Mouse (Mus musculus): ENCODE results near the gene Ptprg. TPM values are rescaled to one million over a fixed set of nuclear protein-coding genes. Genes with fewer than 3 reads are reported as not detected.

The Ptprg gene
- polyA plus RNA-seq, 1 experiment, result 31.6 TPM

- no peak overlapping the region for H3K27ac ChIP-seq (replicated peaks; ENCODE audit: low read depth, low read length)
- H3K4me3 ChIP-seq (ENCODE audit: insufficient read depth, low read depth, low read length), result no peak overlapping the region
- H3K4me1 ChIP-seq (ENCODE audit: control insufficient read depth, insufficient read depth, insufficient read length, low read length), result peaks cover 12% of the 10 kb centered on the region
Measured at GRCm38 (mm10) chr14:11817236-11817635, 263.9 kb downstream of the Ptprg start.

- Histone ChIP-seq H3K4me1 (ENCODE audit: control insufficient read depth, insufficient read depth, insufficient read length, low read length) (peaks cover 6% of the 10 kb centered on the region; the same call in 1 of the 2 replicates), H3K4me3 (ENCODE audit: insufficient read depth, low read depth, low read length) (no peak overlapping the region), H3K27ac (replicated peaks; ENCODE audit: low read depth, low read length) (no peak overlapping the region; the same call in 1 of the 2 replicates)
Measured at GRCm38 (mm10) chr14:11818054-11818453, 264.7 kb downstream of the Ptprg start.

- Histone ChIP-seq H3K27ac (replicated peaks; ENCODE audit: low read depth, low read length) (no peak overlapping the region), H3K4me1 (ENCODE audit: control insufficient read depth, insufficient read depth, insufficient read length, low read length) (peaks cover 3% of the 10 kb centered on the region), H3K4me3 (ENCODE audit: insufficient read depth, low read depth, low read length) (no peak overlapping the region)
Measured at GRCm38 (mm10) chr14:11818721-11819120, 265.4 kb downstream of the Ptprg start.

- Histone ChIP-seq H3K27ac (replicated peaks; ENCODE audit: low read depth, low read length) (no peak overlapping the region), H3K4me1 (ENCODE audit: control insufficient read depth, insufficient read depth, insufficient read length, low read length) (peaks cover 3% of the 10 kb centered on the region), H3K4me3 (ENCODE audit: insufficient read depth, low read depth, low read length) (no peak overlapping the region)
Measured at GRCm38 (mm10) chr14:11819326-11819725, 266.0 kb downstream of the Ptprg start.

GRCm38 (mm10) chr14:11822830-11823700, 269.7 kb downstream of the Ptprg start:
- H3K4me3 ChIP-seq (ENCODE audit: insufficient read depth, low read depth, low read length), result no peak overlapping the region
- H3K4me1 ChIP-seq (ENCODE audit: control insufficient read depth, insufficient read depth, insufficient read length, low read length), result peaks cover 7% of the 10 kb centered on the region
- no peak overlapping the region for H3K27ac ChIP-seq (replicated peaks; ENCODE audit: low read depth, low read length)

- Histone ChIP-seq H3K27ac (replicated peaks; ENCODE audit: low read depth, low read length) (no peak overlapping the region), H3K4me1 (ENCODE audit: control insufficient read depth, insufficient read depth, insufficient read length, low read length) (peaks cover 9% of the 10 kb centered on the region), H3K4me3 (ENCODE audit: insufficient read depth, low read depth, low read length) (no peak overlapping the region)
Measured at GRCm38 (mm10) chr14:11823701-11824095, 270.4 kb downstream of the Ptprg start.

- no peak overlapping the region for H3K4me3 ChIP-seq (ENCODE audit: insufficient read depth, low read depth, low read length)
- H3K27ac ChIP-seq (replicated peaks; ENCODE audit: low read depth, low read length), result no peak overlapping the region
- peaks cover 9% of the 10 kb centered on the region for H3K4me1 ChIP-seq (ENCODE audit: control insufficient read depth, insufficient read depth, insufficient read length, low read length)
Measured at GRCm38 (mm10) chr14:11824915-11825314, 271.6 kb downstream of the Ptprg start.

- no peak overlapping the region for H3K4me3 ChIP-seq (ENCODE audit: insufficient read depth, low read depth, low read length)
- H3K4me1 ChIP-seq (ENCODE audit: control insufficient read depth, insufficient read depth, insufficient read length, low read length), result peaks cover 9% of the 10 kb centered on the region
- no peak overlapping the region for H3K27ac ChIP-seq (replicated peaks; ENCODE audit: low read depth, low read length)
Measured at GRCm38 (mm10) chr14:11825551-11825950, 272.2 kb downstream of the Ptprg start.

- H3K4me1 ChIP-seq (ENCODE audit: control insufficient read depth, insufficient read depth, insufficient read length, low read length), result peaks cover 9% of the 10 kb centered on the region
- no peak overlapping the region for H3K4me3 ChIP-seq (ENCODE audit: insufficient read depth, low read depth, low read length)
- H3K27ac ChIP-seq (replicated peaks; ENCODE audit: low read depth, low read length), result no peak overlapping the region
Measured at GRCm38 (mm10) chr14:11828086-11828485, 274.8 kb downstream of the Ptprg start.

- Histone ChIP-seq H3K27ac (replicated peaks; ENCODE audit: low read depth, low read length) (no peak overlapping the region), H3K4me3 (ENCODE audit: insufficient read depth, low read depth, low read length) (no peak overlapping the region), H3K4me1 (ENCODE audit: control insufficient read depth, insufficient read depth, insufficient read length, low read length) (no peaks in the 10 kb centered on the region)
Measured at GRCm38 (mm10) chr14:11833678-11834077, 280.3 kb downstream of the Ptprg start.

GRCm38 (mm10) chr14:11835706-11836445, 282.5 kb downstream of the Ptprg start:
- Histone ChIP-seq H3K4me1 (ENCODE audit: control insufficient read depth, insufficient read depth, insufficient read length, low read length) (0 out of 2 replicates have a peak, but pooled peaks cover under 1% of the 10 kb centered on the region), H3K27ac (replicated peaks; ENCODE audit: low read depth, low read length) (no peak overlapping the region), H3K4me3 (ENCODE audit: insufficient read depth, low read depth, low read length) (no peak overlapping the region)

- Histone ChIP-seq H3K27ac (replicated peaks; ENCODE audit: low read depth, low read length) (no peak overlapping the region), H3K4me3 (ENCODE audit: insufficient read depth, low read depth, low read length) (no peak overlapping the region), H3K4me1 (ENCODE audit: control insufficient read depth, insufficient read depth, insufficient read length, low read length) (peaks cover 10% of the 10 kb centered on the region)
Measured at GRCm38 (mm10) chr14:11837714-11838113, 284.4 kb downstream of the Ptprg start.

GRCm38 (mm10) chr14:11841621-11842020, 288.3 kb downstream of the Ptprg start:
- Histone ChIP-seq H3K4me3 (ENCODE audit: insufficient read depth, low read depth, low read length) (no peak overlapping the region), H3K27ac (replicated peaks; ENCODE audit: low read depth, low read length) (peak overlapping the region; percentile 79), H3K4me1 (ENCODE audit: control insufficient read depth, insufficient read depth, insufficient read length, low read length) (peaks cover 22% of the 10 kb centered on the region)

- peaks cover 10% of the 10 kb centered on the region for H3K4me1 ChIP-seq (ENCODE audit: control insufficient read depth, insufficient read depth, insufficient read length, low read length)
- H3K4me3 ChIP-seq (ENCODE audit: insufficient read depth, low read depth, low read length), result peak overlapping the region; percentile 20; the same call in 1 of the 2 replicates
- H3K27ac ChIP-seq (replicated peaks; ENCODE audit: low read depth, low read length), result peak overlapping the region; percentile 79
Measured at GRCm38 (mm10) chr14:11852896-11853295, 299.6 kb downstream of the Ptprg start.

GRCm38 (mm10) chr14:11855499-11855898, 302.2 kb downstream of the Ptprg start:
- Histone ChIP-seq H3K27ac (replicated peaks; ENCODE audit: low read depth, low read length) (no peak overlapping the region), H3K4me3 (ENCODE audit: insufficient read depth, low read depth, low read length) (no peak overlapping the region), H3K4me1 (ENCODE audit: control insufficient read depth, insufficient read depth, insufficient read length, low read length) (peaks cover 14% of the 10 kb centered on the region)

All from brown adipose tissue, adult 24 weeks (tissue).